Mouse (Mus musculus): ENCODE data around the gene Tbc1d25.
A peak's percentile ranks its signal among the peaks of the same experiment; 100 is the strongest.

The Tbc1d25 gene

DNA sequence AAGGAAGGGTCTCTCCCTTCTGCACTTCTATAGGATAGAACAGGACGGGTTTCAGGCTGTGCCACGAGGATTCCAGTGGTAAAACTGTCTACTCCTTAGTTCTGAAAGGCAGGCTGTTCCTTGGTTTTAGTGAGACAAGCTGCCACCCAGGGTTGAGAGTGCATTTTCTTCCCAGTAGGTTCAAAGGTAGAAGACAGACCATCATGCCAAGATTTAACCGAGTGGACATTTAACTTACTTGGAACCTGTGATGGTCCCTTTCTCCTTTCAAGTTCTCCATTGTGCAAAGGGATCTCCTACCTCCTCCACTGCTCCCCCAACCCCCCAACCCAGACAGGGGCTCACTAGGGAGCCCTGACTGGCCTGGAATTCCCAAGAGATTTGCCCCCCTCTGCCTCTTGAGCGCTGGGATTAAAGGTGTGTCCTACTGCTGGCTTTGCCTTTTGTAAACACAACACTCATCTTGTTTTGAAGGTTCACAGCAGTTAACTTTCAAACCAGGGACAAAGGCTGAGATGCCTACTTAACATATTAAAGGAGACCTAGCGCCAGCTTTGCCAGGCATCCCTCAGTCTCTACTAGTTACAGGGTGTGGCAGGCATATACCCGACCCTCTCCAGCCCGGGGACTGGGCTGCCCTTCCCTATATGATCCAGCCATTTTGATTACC lies 7.0 kb upstream of the Tbc1d25 start:
- ATAC-seq (ENCODE audit: insufficient number of reproducible peaks, low FRiP score, low TSS enrichment): no peak

GRCm38 (mm10) chrX:8179646-8180045 lies 3.7 kb upstream of the Tbc1d25 start:
- ATAC-seq (ENCODE audit: insufficient number of reproducible peaks, low FRiP score, low TSS enrichment): no peak

- ATAC-seq (ENCODE audit: insufficient number of reproducible peaks, low FRiP score, low TSS enrichment): no peak
These were observed 2.9 kb upstream of the Tbc1d25 start for GRCm38 (mm10) chrX:8178871-8179270.

DNA sequence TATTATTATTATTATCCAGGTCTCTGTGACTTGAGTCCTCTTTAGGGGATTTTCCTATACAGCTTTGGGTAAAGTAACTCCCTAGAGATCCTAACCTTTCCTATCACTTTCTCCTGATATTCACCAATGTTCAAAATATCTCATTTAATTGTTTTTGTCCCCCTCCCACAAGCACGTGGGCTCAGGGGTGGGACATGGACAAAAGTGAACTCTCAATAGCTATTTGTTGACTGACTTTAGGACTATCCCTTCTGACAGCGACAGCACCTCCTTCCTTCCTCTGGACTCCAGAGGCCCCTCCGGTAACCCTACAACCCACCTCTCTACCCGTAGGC lies 845 bp downstream of the Tbc1d25 start:
- no peak for ATAC-seq (ENCODE audit: insufficient number of reproducible peaks, low FRiP score, low TSS enrichment)

- no peak for ATAC-seq (ENCODE audit: insufficient number of reproducible peaks, low FRiP score, low TSS enrichment)
These were observed 8.0 kb downstream of the Tbc1d25 start for GRCm38 (mm10) chrX:8167716-8168647.

DNA sequence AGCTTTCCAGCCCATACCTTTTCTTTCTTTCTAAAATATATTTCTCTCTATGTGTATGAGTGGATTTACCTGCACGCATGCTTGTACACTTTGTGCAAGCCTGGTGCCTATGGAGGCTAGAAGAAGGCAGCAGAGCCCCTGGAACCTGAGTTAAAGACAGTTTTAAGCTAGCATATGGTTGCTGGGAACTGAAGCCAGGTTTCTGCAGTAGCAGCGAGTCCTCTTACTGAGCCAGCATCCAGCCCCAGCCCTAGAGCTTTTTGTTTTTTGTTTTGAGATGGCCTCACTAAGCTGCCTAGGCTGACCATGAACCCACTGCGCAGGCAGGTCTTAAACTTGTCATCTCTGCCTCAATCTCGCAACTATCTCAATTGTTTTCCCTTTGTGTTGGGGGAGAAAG lies 11.5 kb downstream of the Tbc1d25 start:
- ATAC-seq (ENCODE audit: insufficient number of reproducible peaks, low FRiP score, low TSS enrichment): peak; percentile 15; the same call in 1 of the 2 replicates

GRCm38 (mm10) chrX:8163076-8163475 lies 12.9 kb downstream of the Tbc1d25 start:
- peak; percentile 72; the same call in 1 of the 2 replicates for ATAC-seq (ENCODE audit: insufficient number of reproducible peaks, low FRiP score, low TSS enrichment)

GRCm38 (mm10) chrX:8145153-8145991 lies 30.6 kb downstream of the Tbc1d25 start, which contains the start of gene Rbm3:
Rbm3 (minus strand) TSS chrX:8145880.
- peak; percentile 93; the same call in 1 of the 2 replicates for ATAC-seq (ENCODE audit: insufficient number of reproducible peaks, low FRiP score, low TSS enrichment)

DNA sequence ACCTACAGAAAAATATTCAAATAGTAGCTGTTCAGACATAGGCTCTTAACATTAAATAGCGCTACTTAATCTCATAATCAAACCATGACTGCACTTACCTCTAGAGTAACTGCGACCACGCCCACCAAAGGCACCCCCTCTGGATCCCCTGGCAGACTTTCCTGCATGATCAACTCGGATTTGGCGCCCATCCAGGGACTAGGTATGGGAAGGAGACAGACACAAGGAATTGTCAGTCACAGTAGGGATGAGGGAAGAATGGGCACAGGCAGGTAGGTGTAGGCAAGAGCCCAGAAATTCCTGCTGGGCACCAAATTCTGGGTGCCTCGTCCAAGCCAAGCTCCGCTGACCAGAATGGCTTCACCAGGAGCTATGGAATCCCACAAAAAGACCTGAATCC lies 32.2 kb downstream of the Tbc1d25 start:
- no peak for ATAC-seq (ENCODE audit: insufficient number of reproducible peaks, low FRiP score, low TSS enrichment)

DNA sequence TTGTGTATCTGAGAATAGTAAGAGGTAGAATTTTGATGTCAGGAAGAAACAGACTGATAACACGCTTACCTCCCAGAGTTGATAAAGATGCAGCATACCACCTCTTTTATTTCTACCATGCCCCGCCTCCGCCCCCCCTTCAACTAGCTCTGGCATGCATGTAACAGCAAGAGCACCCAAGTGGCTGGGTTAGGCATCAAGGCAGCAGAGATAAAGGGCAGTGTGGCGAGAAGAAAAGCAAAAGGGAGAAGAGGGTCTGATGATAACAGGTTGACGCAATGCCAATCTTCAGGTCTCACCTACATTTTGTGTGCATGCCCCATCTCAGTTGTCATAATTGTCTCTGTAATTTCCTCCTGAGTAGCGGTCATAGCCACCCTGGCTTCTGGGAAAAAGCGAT lies 33.0 kb downstream of the Tbc1d25 start:
- no peak for ATAC-seq (ENCODE audit: insufficient number of reproducible peaks, low FRiP score, low TSS enrichment)

GRCm38 (mm10) chrX:8141058-8141457 lies 34.9 kb downstream of the Tbc1d25 start:
- no peak for ATAC-seq (ENCODE audit: insufficient number of reproducible peaks, low FRiP score, low TSS enrichment)

DNA sequence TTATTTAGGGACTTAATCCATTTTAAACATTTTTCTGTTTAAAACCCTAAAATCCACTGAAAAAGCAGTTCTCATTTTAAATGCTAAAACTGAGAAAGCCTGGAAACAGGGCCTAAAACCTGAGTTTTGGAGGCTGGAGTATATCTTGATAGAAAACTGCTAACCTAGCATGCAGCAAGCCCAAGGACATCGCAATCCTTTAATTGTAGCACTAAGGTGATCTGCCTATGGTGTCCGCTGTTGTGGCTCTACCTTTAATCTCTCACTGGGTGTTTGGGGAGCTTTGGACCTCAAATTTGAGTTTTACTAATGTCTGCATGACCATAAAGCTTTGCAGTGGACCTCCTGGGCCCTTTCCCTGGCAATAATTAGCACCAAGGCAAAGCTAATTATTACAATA lies 35.5 kb downstream of the Tbc1d25 start:
- no peak for ATAC-seq (ENCODE audit: insufficient number of reproducible peaks, low FRiP score, low TSS enrichment)

DNA sequence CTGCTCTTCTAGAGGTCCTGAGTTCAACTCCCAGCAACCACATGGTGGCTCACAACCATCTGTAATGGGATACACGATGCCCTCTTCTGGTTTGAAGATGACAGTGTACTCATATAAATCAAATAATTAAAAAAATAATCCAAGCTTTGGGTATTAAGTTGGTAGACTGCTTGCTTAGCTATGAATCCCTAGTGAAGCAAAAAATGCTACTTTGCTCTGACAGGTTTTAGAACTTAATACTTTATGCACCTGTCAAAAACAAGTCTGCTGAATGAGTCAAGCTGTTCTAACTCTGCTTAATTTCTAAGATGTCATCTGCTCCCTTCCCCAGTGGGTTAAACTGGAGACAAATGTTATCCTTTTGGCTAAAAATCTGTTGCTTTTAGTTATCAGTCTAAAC lies 36.5 kb downstream of the Tbc1d25 start:
- ATAC-seq (ENCODE audit: insufficient number of reproducible peaks, low FRiP score, low TSS enrichment): no peak

DNA sequence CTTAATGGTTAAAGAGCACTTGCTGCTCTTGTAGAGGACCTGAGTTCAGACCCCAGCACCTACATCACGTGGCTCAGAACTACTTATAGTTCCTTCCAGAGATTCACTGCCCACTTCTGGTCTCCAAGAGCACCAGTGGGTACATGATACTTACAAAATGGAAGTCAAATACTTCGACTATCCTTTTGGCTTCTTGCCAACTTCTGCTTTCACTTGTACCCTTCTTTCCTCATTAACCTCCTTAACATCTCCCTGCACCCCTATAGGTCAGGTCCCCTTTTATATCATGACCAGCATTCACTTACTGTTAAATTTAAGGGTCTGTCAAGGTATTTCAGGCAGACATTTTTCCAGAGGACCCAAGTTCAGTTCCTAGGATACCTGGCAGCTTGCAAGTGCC lies 40.1 kb downstream of the Tbc1d25 start:
- no peak for ATAC-seq (ENCODE audit: insufficient number of reproducible peaks, low FRiP score, low TSS enrichment)

GRCm38 (mm10) chrX:8132017-8132976 lies 43.7 kb downstream of the Tbc1d25 start, which contains the start of gene Wdr13:
Wdr13 (minus strand) TSS chrX:8132892.
- ATAC-seq (ENCODE audit: insufficient number of reproducible peaks, low FRiP score, low TSS enrichment): peak; percentile 86

DNA sequence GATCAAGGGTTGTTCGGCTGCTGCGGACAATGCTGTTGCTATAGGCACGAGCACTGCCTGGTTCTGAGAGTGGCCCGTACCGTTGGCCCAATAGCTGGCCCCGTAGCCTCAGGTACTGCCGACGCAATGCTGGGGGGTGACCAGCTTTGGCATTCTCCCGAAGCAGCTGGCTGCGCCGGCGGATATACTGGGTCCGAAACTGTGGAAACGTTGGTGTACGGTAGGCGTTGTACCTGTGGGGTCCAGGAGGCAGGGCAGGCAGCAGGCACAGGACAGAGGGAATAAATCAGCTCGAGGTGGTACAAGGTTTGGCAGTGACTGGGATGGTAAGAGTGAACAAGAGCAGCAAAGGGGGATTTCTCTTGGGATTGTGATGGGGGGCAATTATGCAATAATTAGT lies 44.6 kb downstream of the Tbc1d25 start:
- no peak for ATAC-seq (ENCODE audit: insufficient number of reproducible peaks, low FRiP score, low TSS enrichment)

GRCm38 (mm10) chrX:8125235-8125634 lies 50.7 kb downstream of the Tbc1d25 start:
- ATAC-seq (ENCODE audit: insufficient number of reproducible peaks, low FRiP score, low TSS enrichment): no peak

- peak; percentile 56; the same call in 1 of the 2 replicates for ATAC-seq (ENCODE audit: insufficient number of reproducible peaks, low FRiP score, low TSS enrichment)
These were observed 52.0 kb downstream of the Tbc1d25 start for GRCm38 (mm10) chrX:8123821-8124470.

- ATAC-seq (ENCODE audit: insufficient number of reproducible peaks, low FRiP score, low TSS enrichment): no peak
These were observed 58.7 kb downstream of the Tbc1d25 start for GRCm38 (mm10) chrX:8117264-8117663.
